Mouse (Mus musculus) thymus, postnatal 36 days (tissue): ENCODE results near the gene Cfap65.

Experiments
- DNase-seq, 2 experiments: peaks; one replicate each; pipeline ENCODE4 v3.0.0; 2022; ENCODE audit warnings: mixed read lengths in 2 of 2

Cfap65 gene

DNA sequence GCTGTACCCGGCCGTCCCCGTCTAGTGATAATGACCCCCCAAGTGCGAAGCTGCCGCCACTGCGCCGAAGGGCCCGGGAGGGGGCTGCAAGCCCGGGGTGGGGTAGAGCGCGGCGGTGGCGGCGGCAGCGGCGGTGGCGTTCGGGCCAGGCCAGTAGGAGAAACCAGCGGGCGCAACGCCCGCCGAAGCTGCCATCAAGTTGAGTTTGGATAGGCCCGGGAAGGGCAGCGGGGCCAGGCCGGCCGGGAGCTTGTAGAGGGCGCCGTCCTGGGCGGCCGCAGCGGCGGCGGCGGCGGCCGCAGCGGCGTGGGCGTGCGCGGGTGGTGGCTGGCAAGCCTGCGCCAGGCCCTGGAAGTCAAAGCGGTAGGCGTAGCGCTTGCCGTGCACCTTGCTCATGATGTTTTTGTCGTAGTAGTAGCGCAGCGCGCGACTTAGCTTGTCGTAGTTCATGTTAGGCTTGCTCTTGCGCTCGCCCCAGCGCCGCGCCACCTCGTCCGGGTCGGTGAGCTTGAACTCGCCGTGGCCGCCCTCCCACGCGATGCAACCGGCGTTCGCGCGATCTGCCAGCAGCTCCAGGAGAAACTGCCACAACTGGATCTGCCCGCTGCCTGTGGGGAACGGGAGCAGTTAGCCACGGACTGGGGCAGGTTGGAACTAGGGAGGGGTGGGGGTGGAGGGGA lies 53.2 kb downstream of the Cfap65 start:
- no peak for DNase-seq

DNA sequence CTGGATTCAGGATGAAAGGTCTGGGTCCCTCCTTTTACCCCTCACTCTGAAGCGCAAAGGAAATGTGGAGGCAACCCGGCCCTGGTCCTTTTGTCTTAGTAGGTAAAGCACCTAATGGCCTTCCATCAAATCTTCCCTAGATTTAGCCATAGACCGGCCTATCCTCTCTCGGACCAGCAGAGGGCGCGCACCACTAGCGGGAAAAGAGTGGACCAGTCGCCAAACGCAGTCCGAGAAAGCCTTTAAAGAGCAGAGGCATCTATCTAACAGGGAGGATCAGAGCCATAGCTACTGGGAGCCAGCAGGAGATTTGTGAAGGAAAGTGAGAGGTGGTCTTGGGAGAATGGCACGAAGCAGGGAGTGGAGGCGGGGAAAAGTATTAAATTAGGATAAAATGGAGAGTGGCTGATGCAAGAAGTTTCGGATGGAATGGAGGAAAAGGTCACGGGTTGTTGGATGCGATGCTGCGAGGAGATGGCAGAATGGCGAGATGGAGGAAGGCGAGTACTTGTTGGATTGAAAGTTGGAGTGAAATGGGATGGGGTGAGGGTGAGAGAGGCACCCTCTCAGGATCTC lies 54.5 kb downstream of the Cfap65 start:
- peak; percentile 29 to 32 for DNase-seq

DNA sequence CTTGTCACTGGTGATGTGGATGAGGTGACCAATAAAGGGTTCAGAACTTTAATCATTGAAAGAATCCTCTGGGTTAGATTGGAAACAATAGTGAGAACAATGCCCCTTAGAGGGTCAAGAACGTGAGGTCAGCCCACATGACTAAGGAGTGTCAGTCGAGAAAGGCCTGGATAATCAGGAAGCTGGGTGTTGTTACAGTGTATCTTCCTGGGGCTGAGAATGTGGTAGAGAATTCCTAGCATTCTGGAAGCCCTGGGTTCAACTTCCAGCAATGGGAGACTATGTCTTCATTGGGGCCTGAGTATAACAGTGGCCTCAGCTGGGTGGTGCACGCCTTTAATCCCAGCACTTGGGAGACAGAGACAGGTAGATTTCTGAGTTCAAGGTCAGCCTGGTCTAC lies 58.2 kb downstream of the Cfap65 start:
- no peak for DNase-seq

DNA sequence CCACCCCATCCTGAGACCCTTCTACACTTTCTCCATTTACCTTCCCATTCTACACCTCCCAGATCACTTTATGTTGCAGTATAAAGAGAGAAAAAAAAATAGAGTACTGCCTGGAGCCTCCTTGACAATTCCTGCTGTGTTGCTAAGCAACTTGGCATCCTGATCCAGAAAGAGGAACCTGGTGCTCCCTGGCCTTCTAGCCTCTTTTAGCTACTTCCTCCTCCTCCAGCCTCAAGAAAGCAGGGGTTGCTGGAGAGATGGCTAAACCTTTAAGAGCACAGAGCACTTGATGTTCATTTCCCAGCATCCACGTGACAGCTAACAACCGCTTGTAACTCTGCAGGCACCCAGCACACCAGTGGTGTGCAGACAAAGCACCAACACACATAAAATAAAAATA lies 63.2 kb downstream of the Cfap65 start:
- DNase-seq = no peak

DNA sequence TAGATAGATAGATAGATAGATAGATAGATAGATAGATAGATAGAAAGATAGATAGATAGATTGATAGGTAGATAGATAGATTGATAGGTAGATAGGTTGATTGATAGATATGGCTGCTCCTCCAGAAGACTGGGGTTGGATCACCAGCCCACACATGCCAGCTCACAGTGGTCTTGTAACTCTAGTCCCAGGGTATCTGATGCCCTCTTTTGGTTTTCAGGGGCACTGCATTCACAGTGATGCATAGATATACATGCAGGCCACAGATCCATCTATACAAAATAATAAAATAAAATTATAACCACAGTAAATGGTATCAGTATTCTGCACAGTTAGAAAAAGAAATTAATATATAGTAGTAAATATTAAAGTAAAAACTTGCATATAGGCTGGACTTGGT lies 73.6 kb downstream of the Cfap65 start:
- DNase-seq = no peak

DNA sequence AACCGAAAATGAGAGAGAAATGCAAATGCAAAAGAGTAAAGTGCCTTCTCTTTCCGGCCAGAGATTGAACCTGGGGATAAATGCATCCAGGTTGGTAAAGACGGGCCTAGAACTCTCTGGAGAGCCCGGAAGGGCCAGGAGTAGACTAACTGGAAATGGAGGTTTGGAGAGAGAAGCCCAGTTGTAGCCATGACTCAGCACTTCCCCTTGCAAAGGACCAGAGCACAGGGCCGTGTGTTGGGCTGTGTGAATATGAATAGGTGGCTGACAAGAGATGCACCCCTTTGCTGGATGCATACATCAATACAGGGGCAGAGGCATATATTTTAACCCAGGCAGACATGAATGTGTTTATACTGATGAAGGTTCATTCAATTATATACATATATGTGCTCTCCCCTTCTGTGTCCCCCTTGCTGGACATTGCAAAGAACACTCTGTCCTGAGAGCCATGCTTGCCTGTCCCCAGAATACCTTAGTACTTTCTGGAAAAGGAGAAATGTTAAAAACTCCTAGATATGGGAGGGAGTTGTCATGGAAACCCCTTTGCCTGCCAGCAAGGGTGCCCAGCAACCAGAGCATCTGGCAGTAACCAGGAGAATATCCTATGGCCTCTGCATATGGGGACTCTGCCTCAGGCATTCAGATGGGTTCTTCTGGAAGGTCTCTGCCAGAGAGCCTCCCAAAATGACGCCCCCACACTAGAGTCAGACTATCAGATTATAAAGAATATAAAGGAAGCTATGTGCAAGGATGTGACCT lies 76.0 kb downstream of the Cfap65 start:
- DNase-seq = no peak

DNA sequence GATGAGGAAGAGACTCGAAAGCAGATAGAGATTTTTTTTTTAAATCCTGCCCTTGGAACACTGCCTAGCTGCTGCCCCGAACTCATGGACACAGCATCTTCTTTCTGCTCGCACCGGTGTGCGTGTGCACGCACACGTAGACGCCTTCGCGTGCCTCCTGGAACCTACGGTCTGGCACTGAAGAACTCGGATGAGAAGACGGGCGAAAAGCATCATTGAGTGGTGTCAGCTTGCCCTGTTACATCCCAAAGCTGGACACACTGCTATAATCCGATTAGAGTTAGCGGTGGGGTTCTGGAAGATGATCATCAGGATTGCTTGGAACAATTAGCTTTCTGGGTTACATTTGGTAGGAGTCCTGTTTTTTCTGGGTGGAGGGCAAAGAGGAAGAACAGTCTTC lies 76.6 kb downstream of the Cfap65 start:
- no peak for DNase-seq

DNA sequence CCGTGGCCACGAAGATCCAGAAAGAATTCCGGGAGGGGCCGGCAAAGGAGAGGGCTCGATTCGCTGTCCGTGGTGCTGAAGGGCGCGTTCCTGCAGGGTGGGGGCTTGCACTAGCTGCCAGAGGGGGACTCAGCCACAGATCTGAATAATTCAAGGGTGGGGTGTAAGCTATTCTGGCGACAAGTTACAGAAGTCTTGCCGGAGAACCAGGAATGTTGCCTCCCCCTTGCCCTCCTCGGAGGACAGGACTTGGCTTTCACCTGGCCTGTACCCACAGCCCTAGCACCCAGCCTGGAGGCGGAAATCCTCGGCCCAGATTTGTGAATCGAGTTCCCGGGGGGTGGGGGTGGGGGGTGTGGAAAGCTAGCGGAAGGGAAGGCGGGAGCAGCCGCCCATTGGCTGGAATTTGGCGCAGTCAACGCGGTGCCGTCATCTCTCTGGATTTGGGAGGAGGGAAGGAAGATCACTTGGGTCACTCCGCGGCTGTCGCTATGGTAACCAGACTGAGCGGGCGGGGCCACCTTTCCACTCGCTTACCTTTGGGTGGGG lies 77.2 kb downstream of the Cfap65 start:
- peak; percentile 15 to 27 for DNase-seq

DNA sequence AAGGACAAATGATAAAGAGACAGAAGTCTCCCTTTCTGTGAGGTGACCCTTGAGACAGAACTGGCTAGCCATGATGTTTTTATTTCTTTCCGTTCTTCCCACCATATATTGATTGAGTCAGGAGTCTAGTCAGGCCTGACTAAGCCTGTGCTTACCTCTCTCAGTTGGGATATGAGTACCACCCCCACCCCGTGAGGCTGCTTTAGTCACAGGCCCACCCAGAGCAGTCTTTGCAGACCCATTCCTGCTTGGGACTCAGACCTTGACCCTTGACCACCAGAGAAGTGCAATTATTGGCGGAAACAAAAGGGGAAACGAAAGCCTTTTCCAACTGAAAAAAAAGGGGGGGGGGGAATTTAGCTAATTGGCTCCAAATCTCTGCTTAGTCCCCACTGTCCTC lies 77.7 kb downstream of the Cfap65 start:
- DNase-seq = no peak

DNA sequence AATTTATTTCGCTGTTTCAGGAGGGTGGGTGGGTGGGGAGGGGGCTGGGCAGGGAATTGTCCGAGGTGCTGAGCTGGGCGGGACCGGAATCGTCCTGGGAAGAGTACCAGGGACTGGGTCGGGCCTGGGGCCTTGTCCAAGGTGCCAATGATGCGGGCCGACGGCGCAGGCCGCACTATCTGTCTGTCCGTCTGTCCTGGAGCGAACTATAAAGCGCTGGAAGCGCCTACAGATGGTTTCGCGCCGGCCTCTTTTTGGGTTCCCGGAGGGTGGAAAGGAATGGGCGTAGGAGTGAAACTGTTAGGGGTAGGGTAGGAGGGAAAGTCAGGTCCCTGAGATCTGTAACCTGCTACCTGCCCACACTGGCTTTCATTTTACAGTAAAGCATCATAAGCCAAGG lies 78.2 kb downstream of the Cfap65 start:
- no peak for DNase-seq

DNA sequence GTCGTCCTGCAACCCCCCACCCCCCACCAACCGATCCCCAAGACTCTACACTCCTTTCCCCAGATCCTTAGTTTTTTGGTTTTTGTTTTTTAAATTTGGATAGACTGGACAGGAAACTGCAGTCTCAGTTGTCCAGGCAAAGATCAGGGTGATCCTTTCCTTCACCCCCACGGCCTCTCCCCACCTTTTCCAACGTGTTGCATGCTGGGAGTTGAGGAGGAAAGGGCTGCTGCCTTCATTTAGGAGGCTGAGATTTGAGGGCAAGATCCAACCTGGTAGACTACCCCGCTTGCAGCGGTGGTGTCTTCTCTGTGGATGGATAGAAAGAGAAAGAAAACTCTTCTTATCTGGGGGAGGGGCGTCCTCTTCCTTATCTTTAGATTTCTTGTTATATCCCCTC lies 78.6 kb downstream of the Cfap65 start:
- no peak for DNase-seq

DNA sequence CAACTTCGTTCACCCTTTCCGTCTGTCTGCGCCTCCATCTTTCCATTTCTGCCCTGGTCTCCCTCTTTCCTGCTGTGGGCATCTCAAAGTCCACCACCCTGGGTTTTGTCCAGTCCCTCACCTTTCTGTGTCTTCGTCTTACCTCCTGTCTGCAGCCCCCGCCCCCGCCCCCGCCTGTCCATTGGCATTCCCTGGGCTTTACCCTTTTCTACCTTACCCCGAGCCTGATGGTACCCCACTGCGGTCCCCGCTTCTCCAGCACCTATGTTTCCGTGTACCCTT lies 79.0 kb downstream of the Cfap65 start:
- no peak for DNase-seq

DNA sequence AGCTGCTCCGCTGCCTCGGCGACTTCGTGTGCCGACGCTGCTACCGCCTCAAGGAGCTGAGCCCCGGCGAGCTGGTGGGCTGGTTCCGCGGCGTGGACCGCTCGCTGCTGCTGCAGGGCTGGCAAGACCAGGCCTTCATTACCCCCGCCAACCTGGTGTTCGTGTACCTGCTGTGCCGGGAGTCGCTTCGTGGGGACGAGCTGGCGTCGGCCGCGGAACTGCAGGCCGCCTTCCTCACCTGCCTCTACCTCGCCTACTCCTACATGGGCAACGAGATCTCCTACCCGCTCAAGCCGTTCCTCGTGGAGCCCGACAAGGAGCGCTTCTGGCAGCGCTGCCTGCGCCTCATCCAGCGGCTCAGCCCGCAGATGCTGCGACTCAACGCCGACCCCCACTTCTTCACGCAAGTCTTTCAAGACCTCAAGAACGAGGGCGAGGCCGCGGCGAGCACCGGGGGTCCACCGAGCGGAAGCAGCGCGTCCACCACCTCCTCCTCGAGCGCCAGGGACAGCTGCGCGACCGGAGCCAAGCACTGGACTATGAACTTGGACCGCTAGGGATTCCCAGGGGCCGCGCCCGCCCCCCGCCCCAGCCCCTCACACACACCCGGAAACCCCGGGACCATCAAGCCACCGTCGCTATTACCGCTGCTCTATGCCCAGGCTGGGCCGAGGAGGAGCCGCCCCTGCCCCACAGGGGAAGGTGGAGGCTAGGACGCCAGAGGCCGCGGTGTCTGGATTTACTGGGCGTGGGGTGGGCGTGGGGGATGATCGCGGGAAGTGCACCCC lies 79.6 kb downstream of the Cfap65 start:
- peak; percentile 3 to 8 for DNase-seq

DNA sequence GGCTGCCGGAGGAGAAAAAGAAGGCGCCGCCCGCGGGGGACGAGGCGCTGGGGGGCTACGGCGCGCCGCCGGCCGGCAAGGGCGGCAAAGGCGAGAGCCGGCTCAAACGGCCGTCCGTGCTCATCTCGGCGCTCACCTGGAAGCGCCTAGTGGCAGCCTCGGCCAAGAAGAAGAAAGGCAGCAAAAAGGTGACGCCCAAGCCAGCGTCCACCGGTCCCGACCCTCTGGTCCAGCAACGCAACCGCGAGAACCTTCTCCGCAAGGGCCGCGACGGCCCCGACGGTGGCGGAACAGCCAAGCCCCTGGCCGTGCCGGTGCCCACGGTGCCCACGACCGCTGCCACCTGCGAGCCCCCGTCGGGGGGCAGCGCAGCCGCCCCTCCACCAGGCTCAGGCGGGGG lies 80.2 kb downstream of the Cfap65 start:
- no peak for DNase-seq

DNA sequence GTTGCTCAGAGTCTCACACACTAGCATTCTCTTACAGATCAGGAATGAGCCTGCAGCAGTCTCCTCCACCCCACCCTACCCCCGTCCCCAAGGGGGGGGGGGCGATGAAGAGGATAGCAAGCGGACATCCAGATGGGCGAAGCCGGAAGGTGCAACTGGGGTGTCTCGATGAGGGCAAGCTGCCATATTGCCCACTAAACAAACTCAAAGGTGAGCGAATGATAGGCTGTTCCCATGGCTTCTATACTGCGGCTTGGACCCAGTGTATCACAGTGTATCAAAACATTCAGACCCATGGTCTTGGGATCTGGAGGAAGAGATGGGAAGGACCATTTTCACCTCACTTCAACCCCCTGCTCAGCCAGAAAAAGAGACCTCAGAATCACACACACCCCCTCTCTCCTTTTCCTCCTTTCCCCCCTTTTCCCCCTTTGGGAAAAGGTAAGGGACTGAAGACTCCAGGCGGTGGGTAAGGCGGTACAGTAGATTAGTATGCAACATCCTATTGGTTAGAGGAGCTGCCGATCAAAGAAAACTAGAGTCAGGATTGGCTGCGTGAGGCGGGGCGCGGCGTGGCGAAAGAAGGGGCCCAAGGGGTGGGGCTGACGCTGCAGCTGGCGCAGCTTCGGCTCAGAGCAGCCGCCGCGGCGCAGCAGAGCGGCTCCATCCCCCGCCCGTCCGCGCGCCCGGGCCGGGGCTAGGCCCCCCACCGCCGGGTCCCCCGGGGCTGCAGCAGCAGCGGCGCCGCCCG lies 80.9 kb downstream of the Cfap65 start, which contains the start of gene Cdk5r2:
TSS of gene Cdk5r2 (plus strand) at position 629 of the 751 bp plus-strand sequence.
- peak; percentile 72 to 80 for DNase-seq
